Mouse (Mus musculus) ES-E14 (cell line): ENCODE measurements around the gene Gal. TPM values are rescaled to one million over a fixed set of nuclear protein-coding genes. Genes with fewer than 3 reads are reported as not detected.

Source experiments
- DNase-seq: peaks from one replicate; pipeline ENCODE4 v3.0.0-alpha.2; 2013; ENCODE audit warnings: low read depth, low spot score
- H3K27ac ChIP-seq: 2 replicates; pipeline ENCODE4 v1.5.1; 2012; ENCODE audit warnings: low read depth, mild to moderate bottlenecking, low read length, moderate library complexity, mixed read lengths; ENCODE audit not compliant: poor library complexity, insufficient read depth, severe bottlenecking
- H3K36me3 ChIP-seq: 2 replicates; pipeline ENCODE4 v1.6.1; 2012; ENCODE audit warnings: mild to moderate bottlenecking, low read length, moderate library complexity, mixed read lengths; ENCODE audit not compliant: control insufficient read depth, poor library complexity, insufficient read depth, severe bottlenecking
- H3K4me1 ChIP-seq, 2 experiments: fragments of 150-350 bp in 1 of 2; sonication (generic) in 1 of 2; 2 replicates each; pipeline ENCODE4 v1.6.1; 2012; ENCODE audit warnings: low read length in 2 of 2, mild to moderate bottlenecking in 1 of 2, mixed read lengths in 1 of 2; ENCODE audit not compliant: control insufficient read depth in 2 of 2, insufficient read depth in 2 of 2, poor library complexity in 1 of 2
- H3K4me3 ChIP-seq, 2 experiments: fragments of 150-350 bp in 1 of 2; sonication (generic) in 1 of 2; 2 replicates each; pipeline ENCODE4 v1.5.1; 2012; ENCODE audit warnings: low read length in 2 of 2, low read depth in 1 of 2, mild to moderate bottlenecking in 1 of 2, mixed read lengths in 1 of 2; ENCODE audit not compliant: insufficient read depth in 1 of 2, poor library complexity in 1 of 2, severe bottlenecking in 1 of 2
- H3K9ac ChIP-seq: 2 replicates; pipeline ENCODE4 v1.6.1; 2012; ENCODE audit warnings: low read depth, mild to moderate bottlenecking, low read length, mixed read lengths; ENCODE audit not compliant: poor library complexity, insufficient read depth, severe bottlenecking
- H3K9me3 ChIP-seq: fragments of 150-350 bp; sonication (generic); 2 replicates; pipeline ENCODE4 v1.6.1; 2012; ENCODE audit warnings: low read depth, mild to moderate bottlenecking, low read length; ENCODE audit not compliant: control insufficient read depth, insufficient read depth
- CHD2 ChIP-seq: IDR thresholded peaks from 2 replicates; pipeline ENCODE4 v1.6.1; 2014; ENCODE audit warnings: mild to moderate bottlenecking, low read depth, low read length, inconsistent platforms
- HCFC1 ChIP-seq: IDR thresholded peaks from 2 replicates; pipeline ENCODE4 v1.6.1; 2012; ENCODE audit warnings: low read length, inconsistent platforms, borderline replicate concordance; ENCODE audit not compliant: insufficient read depth
- MAFK ChIP-seq: IDR thresholded peaks from 2 replicates; pipeline ENCODE4 v1.6.1; 2014; ENCODE audit warnings: mild to moderate bottlenecking, low read depth, low read length, inconsistent platforms; ENCODE audit not compliant: insufficient read depth
- ZC3H11A ChIP-seq: IDR thresholded peaks from 2 replicates; pipeline ENCODE4 v1.6.1; 2012; ENCODE audit warnings: low read depth, mild to moderate bottlenecking, inconsistent platforms, low read length, borderline replicate concordance
- ZNF384 ChIP-seq: IDR thresholded peaks from 2 replicates; pipeline ENCODE4 v1.6.1; 2012; ENCODE audit warnings: low read depth, low read length, inconsistent platforms
- in situ Hi-C, 2 experiments: fragments of 600-800 bp; cut with MboI; formaldehyde crosslinking; loops; one replicate each; pipeline ENCODE4 v1.15.1; 2025; ENCODE audit warnings: low sequenced_read_pairs in 2 of 2, inconsistent platforms in 1 of 2; ENCODE audit not compliant: unreplicated experiment in 2 of 2
- total RNA-seq: library from RNA; depleted of rRNA; stranded (reverse); fragments of 300-350 nt; gene quantifications from 2 replicates; pipeline ENCODE4 v1.2.3, GENCODE M21; 2012; rRNA removed

Gene Gal
- total RNA-seq: 0.27 and 0.95 TPM in 2 replicates

GRCm38 (mm10) chr19:3414268-3414733, at the start of gene Gal:
Gal (minus strand) TSS chr19:3414544.
- peaks cover 2% of the 10 kb centered on the region in 2 experiments; a peak in 1 of 4 replicates for H3K4me1 ChIP-seq
- H3K4me3 ChIP-seq: peak within 1 kb of the TSS; percentile 31 to 51; a peak in 3 of 4 replicates
- no peak for DNase-seq
- peak within 1 kb of the TSS; percentile 4; the same call in 1 of the 2 replicates for H3K9ac ChIP-seq
- no peaks in the 10 kb centered on the region for H3K9me3 ChIP-seq
- in situ Hi-C loops: no loop called here
- TF ChIP-seq MAFK: no peak
- TF ChIP-seq ZNF384: no peak
- no peak for TF ChIP-seq ZC3H11A
- no peak for TF ChIP-seq CHD2
- no peak for TF ChIP-seq HCFC1
- H3K27ac ChIP-seq: no peak within 1 kb of the TSS
- no peaks in the 10 kb centered on the region for H3K36me3 ChIP-seq

- Histone ChIP-seq H3K36me3 (peaks cover 58% of the 10 kb centered on the region), H3K4me1 (no peaks in the 10 kb centered on the region)
Measured at GRCm38 (mm10) chr19:3459986-3460385, 45.6 kb upstream of the Gal start.

GRCm38 (mm10) chr19:3458331-3459099, 44.2 kb upstream of the Gal start:
- no peak overlapping the region for H3K9ac ChIP-seq
- TF ChIP-seq HCFC1 (no peak), ZNF384 (no peak), MAFK (no peak), ZC3H11A (no peak), CHD2 (no peak)
- H3K4me1 ChIP-seq: no peaks in the 10 kb centered on the region
- in situ Hi-C loops: no loop called here
- H3K27ac ChIP-seq: no peak overlapping the region
- H3K4me3 ChIP-seq: no peak overlapping the region
- DNase-seq: no peak
- H3K36me3 ChIP-seq: peaks cover 51% of the 10 kb centered on the region
- H3K9me3 ChIP-seq: no peaks in the 10 kb centered on the region

More at GRCm38 (mm10) chr19:3459986-3460385, 45.6 kb upstream of the Gal start:
- no peak for TF ChIP-seq MAFK
- no peak for TF ChIP-seq HCFC1
- TF ChIP-seq ZNF384: no peak
- no peak for TF ChIP-seq ZC3H11A
- no peak for TF ChIP-seq CHD2
- H3K4me3 ChIP-seq: no peak overlapping the region
- no peak overlapping the region for H3K9ac ChIP-seq
- H3K27ac ChIP-seq: no peak overlapping the region
- in situ Hi-C loops: no loop called here
- DNase-seq: no peak
- H3K9me3 ChIP-seq: no peaks in the 10 kb centered on the region

- Histone ChIP-seq H3K27ac (no peak overlapping the region), H3K36me3 (peaks cover 51% of the 10 kb centered on the region), H3K4me1 (no peaks in the 10 kb centered on the region), H3K9me3 (no peaks in the 10 kb centered on the region), H3K9ac (no peak overlapping the region), H3K4me3 (no peak overlapping the region)
- no peak for DNase-seq
- TF ChIP-seq ZC3H11A: no peak
- TF ChIP-seq MAFK: no peak
- TF ChIP-seq HCFC1: no peak
- TF ChIP-seq ZNF384: no peak
- TF ChIP-seq CHD2: no peak
- in situ Hi-C loops: no loop called here
Measured at GRCm38 (mm10) chr19:3457700-3458099, 43.4 kb upstream of the Gal start.

DNA sequence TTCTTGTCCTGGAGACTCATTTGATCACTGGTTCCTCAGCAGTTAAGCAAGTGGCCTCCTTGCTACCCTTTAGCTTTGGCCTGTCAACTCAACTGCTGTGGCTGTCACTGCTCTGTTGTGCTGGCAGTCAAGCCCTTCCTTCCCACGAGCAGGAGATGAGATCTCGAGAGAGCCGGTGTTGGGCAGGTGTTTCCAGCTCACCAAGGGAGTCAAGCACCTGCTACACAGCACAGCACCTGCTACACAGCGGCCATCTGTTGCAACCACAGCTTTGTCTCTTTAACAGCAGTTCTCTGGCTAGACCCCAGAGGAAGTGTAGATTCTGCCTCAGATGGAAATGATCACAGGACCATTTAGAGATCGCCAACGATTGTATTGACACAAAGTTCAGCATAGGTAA, 37.3 kb upstream of the Gal start:
- Histone ChIP-seq H3K4me1 (peaks cover 0 to 2% of the 10 kb centered on the region in 2 experiments; a peak in 1 of 4 replicates), H3K27ac (no peak overlapping the region), H3K4me3 (no peak overlapping the region), H3K9ac (no peak overlapping the region), H3K36me3 (peaks cover 10% of the 10 kb centered on the region), H3K9me3 (no peaks in the 10 kb centered on the region)
- TF ChIP-seq HCFC1 (no peak), ZNF384 (no peak), MAFK (no peak), ZC3H11A (no peak), CHD2 (no peak)
- in situ Hi-C loops: no loop called here
- DNase-seq: no peak
